Comparison of ENCODE assay signal across 15 mouse cellular contexts in the genomic region with DNA sequence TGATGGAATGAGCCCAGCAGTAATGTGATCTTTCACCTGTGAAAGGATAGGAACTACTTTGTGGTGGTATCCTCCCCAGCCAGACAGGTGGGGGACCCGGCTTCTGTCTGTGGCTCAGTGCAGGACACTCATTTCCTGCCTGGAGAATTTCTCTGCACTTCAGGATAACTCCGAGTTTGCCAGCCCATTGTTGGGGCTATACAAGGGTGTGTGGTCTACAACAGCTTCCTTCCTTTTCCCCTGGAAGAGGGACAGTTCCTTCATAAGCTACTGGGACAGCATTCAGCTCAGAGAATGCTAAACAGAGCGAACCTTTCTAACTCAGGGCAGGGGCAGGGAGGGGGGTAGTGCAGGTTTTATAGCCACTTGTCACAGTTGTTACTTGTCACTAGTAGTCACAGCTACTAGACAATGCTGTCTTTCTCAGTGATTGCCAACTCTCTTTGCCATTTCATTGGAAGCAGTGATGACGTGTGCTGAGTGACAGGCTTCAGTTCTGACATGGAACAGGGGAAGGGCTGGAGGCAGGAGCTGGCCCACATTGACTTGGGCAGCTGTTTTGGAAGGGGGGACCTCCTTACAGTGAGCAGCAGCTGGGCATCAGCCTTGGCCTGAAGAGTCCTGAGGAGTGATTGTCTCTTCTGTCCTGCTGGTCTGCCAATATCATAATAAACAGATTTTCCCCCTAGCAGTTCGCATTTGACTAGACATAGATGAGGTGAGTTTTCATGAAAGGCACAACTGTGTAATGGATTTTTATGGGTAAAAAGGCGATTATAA.
A peak's percentile ranks its signal among the peaks of the same experiment; 100 is the strongest.
DNase-seq lines count a peak whose midpoint lies in the region; ATAC-seq and TF ChIP-seq lines count a peak whose summit lies in the region.
"Had no signal": no experiment of that assay in that cellular context is flagged by ENCODE, and none has a peak within 500 bp of the region (broad histone marks: within the 10 kb centered on the region; RNA-seq: fewer than 3 reads in every experiment).

No protein-coding gene starts in this region.

- no peaks in the 10 kb centered on the region for H3K9me3 ChIP-seq in midbrain, embryonic 13.5 days
- no peaks in the 10 kb centered on the region for H3K9me3 ChIP-seq in midbrain, embryonic 16.5 days (replicated peaks; ENCODE audit: control insufficient read depth, low read length, poor library complexity, severe bottlenecking)
- no peaks in the 10 kb centered on the region for H3K9me3 ChIP-seq in limb, embryonic 15.5 days
- H3K9me3 ChIP-seq in forebrain, postnatal 0 days (ENCODE audit: low read length), result no peaks in the 10 kb centered on the region
- H3K9me3 ChIP-seq: embryonic facial prominence, embryonic 13.5 days; liver, embryonic 15.5 days had no signal

- TF ChIP-seq CTCF in forebrain, postnatal 0 days (IDR thresholded peaks at IDR 0.05; ENCODE audit: low read depth), result no peak

- peak; percentile 23 to 27 for DNase-seq in heart, postnatal 10 days
- DNase-seq in heart, postnatal 25 days (ENCODE audit: low spot score), result no peak
- peak; percentile 31 for DNase-seq in kidney, postnatal 14 days
- no peak for DNase-seq in kidney, adult 18-20 months
- DNase-seq in forebrain, postnatal 0 days, result no peak
- DNase-seq: adrenal gland, adult 8-10 months; cerebellum, adult 18-20 months; thymus, postnatal 25 days had no signal

- WGBS in midbrain, embryonic 13.5 days, result 63% methylated on average over 6 of the region's 6 CpGs
- WGBS in midbrain, embryonic 16.5 days, result 60% methylated on average over 6 of the region's 6 CpGs
- 52% methylated on average over 6 of the region's 6 CpGs for WGBS in limb, embryonic 15.5 days
- WGBS in forebrain, postnatal 0 days, result 70% methylated on average over 6 of the region's 6 CpGs

- peaks cover 11% of the 10 kb centered on the region for H3K4me1 ChIP-seq in midbrain, embryonic 13.5 days (replicated peaks)
- H3K4me1 ChIP-seq in midbrain, embryonic 16.5 days (ENCODE audit: control insufficient read depth, insufficient read depth, low read length), result no peaks in the 10 kb centered on the region
- H3K4me1 ChIP-seq in limb, embryonic 15.5 days, result peaks cover 4% of the 10 kb centered on the region; the same call in 1 of the 2 replicates
- no peaks in the 10 kb centered on the region for H3K4me1 ChIP-seq in forebrain, postnatal 0 days (ENCODE audit: insufficient read depth)
- H3K4me1 ChIP-seq: liver, embryonic 15.5 days had no signal

- ATAC-seq in midbrain, embryonic 13.5 days, result peak; percentile 50; the same call in 1 of the 2 replicates
- ATAC-seq in midbrain, embryonic 16.5 days, result no peak
- ATAC-seq in limb, embryonic 15.5 days (ENCODE audit: insufficient number of reproducible peaks, low FRiP score, low TSS enrichment, low read depth), result no peak
- ATAC-seq in forebrain, postnatal 0 days, result no peak
- ATAC-seq: CD4-positive, CD25-positive, alpha-beta regulatory T cell, adult 4 months had no signal

- intact Hi-C loops in heart, postnatal 10 days (cut with DNase I), result no loop called here
- intact Hi-C loops in heart, postnatal 25 days (cut with DNase I), result no loop called here

- no peak overlapping the region for H3K4me2 ChIP-seq in midbrain, embryonic 13.5 days (replicated peaks)
- no peak overlapping the region for H3K4me2 ChIP-seq in midbrain, embryonic 16.5 days (ENCODE audit: low read length)
- H3K4me2 ChIP-seq in limb, embryonic 15.5 days, result no peak overlapping the region
- no peak overlapping the region for H3K4me2 ChIP-seq in forebrain, postnatal 0 days (ENCODE audit: low read depth)
- H3K4me2 ChIP-seq: embryonic facial prominence, embryonic 13.5 days; liver, embryonic 15.5 days had no signal

- no peak overlapping the region for H3K27ac ChIP-seq in midbrain, embryonic 13.5 days
- H3K27ac ChIP-seq in midbrain, embryonic 16.5 days (ENCODE audit: low read length), result no peak overlapping the region
- 0 out of 2 replicates have a peak overlapping the region, but pooled peaks have one; percentile 30 for H3K27ac ChIP-seq in limb, embryonic 15.5 days
- no peak overlapping the region for H3K27ac ChIP-seq in forebrain, postnatal 0 days (ENCODE audit: low read depth, low read length)
- H3K27ac ChIP-seq: embryonic facial prominence, embryonic 13.5 days; liver, embryonic 15.5 days had no signal

- H3K36me3 ChIP-seq in midbrain, embryonic 13.5 days, result no peaks in the 10 kb centered on the region
- no peaks in the 10 kb centered on the region for H3K36me3 ChIP-seq in midbrain, embryonic 16.5 days (ENCODE audit: control insufficient read depth, insufficient read depth, low read length)
- no peaks in the 10 kb centered on the region for H3K36me3 ChIP-seq in limb, embryonic 15.5 days
- H3K36me3 ChIP-seq in forebrain, postnatal 0 days (ENCODE audit: insufficient read depth), result no peaks in the 10 kb centered on the region
- H3K36me3 ChIP-seq: embryonic facial prominence, embryonic 13.5 days; liver, embryonic 15.5 days had no signal

- no peak overlapping the region for H3K9ac ChIP-seq in midbrain, embryonic 13.5 days (replicated peaks)
- H3K9ac ChIP-seq in midbrain, embryonic 16.5 days (ENCODE audit: low read depth, low read length), result no peak overlapping the region
- no peak overlapping the region for H3K9ac ChIP-seq in limb, embryonic 15.5 days
- no peak overlapping the region for H3K9ac ChIP-seq in forebrain, postnatal 0 days
- H3K9ac ChIP-seq: embryonic facial prominence, embryonic 13.5 days; liver, embryonic 15.5 days had no signal

- no peaks in the 10 kb centered on the region for H3K27me3 ChIP-seq in midbrain, embryonic 13.5 days
- no peaks in the 10 kb centered on the region for H3K27me3 ChIP-seq in midbrain, embryonic 16.5 days (ENCODE audit: control insufficient read depth, insufficient read depth, low read depth, low read length)
- no peaks in the 10 kb centered on the region for H3K27me3 ChIP-seq in limb, embryonic 15.5 days
- H3K27me3 ChIP-seq in forebrain, postnatal 0 days (ENCODE audit: insufficient read depth, low read length), result no peaks in the 10 kb centered on the region
- H3K27me3 ChIP-seq: embryonic facial prominence, embryonic 13.5 days; liver, embryonic 15.5 days had no signal

- no peak overlapping the region for H3K4me3 ChIP-seq in midbrain, embryonic 13.5 days (replicated peaks)
- H3K4me3 ChIP-seq in midbrain, embryonic 16.5 days (ENCODE audit: low read depth, low read length), result no peak overlapping the region
- H3K4me3 ChIP-seq in limb, embryonic 15.5 days, result no peak overlapping the region
- H3K4me3 ChIP-seq in forebrain, postnatal 0 days (ENCODE audit: low read depth, low read length), result no peak overlapping the region
- H3K4me3 ChIP-seq: embryonic facial prominence, embryonic 13.5 days; liver, embryonic 15.5 days; myocyte had no signal

Comparison
In these comparisons a context has a peak if more than half of its experiments do, and no peak if none do; other contexts are left out.
1. DNase-seq: peak in heart, postnatal 10 days (2 of 2) and kidney, postnatal 14 days (single experiment); none in heart, postnatal 25 days (single experiment), kidney, adult 18-20 months (single experiment) and forebrain, postnatal 0 days (single experiment).